Mouse (Mus musculus): ENCODE measurements around the gene Htr2b.

Htr2b gene

GRCm38 (mm10) chr1:86094413-86094812 lies 17.4 kb downstream of the Htr2b start:
- no peak for DNase-seq (ENCODE audit: low read depth, low spot score)

- DNase-seq (ENCODE audit: low read depth, low spot score) = no peak
These were observed 35.2 kb downstream of the Htr2b start for GRCm38 (mm10) chr1:86076565-86076964.

GRCm38 (mm10) chr1:86064271-86064991 lies 47.3 kb downstream of the Htr2b start, which contains the start of gene Psmd1:
Gene Psmd1 (plus strand): TSS chr1:86064387.
- DNase-seq (ENCODE audit: low read depth, low spot score) = peak; percentile 96

GRCm38 (mm10) chr1:86062523-86062922 lies 49.2 kb downstream of the Htr2b start:
- no peak for DNase-seq (ENCODE audit: low read depth, low spot score)

- peak; percentile 93 for DNase-seq (ENCODE audit: low read depth, low spot score)
These were observed 52.7 kb downstream of the Htr2b start for GRCm38 (mm10) chr1:86058856-86059769.

- DNase-seq (ENCODE audit: low read depth, low spot score) = no peak
These were observed 55.5 kb downstream of the Htr2b start for GRCm38 (mm10) chr1:86056284-86056683.

- no peak for DNase-seq (ENCODE audit: low read depth, low spot score)
These were observed 56.8 kb downstream of the Htr2b start for GRCm38 (mm10) chr1:86054943-86055342.

- DNase-seq (ENCODE audit: low read depth, low spot score) = no peak
These were observed 58.4 kb downstream of the Htr2b start for GRCm38 (mm10) chr1:86053198-86053921.
